Comparison of ENCODE assay signal across 8 mouse cellular contexts in the genomic region with DNA sequence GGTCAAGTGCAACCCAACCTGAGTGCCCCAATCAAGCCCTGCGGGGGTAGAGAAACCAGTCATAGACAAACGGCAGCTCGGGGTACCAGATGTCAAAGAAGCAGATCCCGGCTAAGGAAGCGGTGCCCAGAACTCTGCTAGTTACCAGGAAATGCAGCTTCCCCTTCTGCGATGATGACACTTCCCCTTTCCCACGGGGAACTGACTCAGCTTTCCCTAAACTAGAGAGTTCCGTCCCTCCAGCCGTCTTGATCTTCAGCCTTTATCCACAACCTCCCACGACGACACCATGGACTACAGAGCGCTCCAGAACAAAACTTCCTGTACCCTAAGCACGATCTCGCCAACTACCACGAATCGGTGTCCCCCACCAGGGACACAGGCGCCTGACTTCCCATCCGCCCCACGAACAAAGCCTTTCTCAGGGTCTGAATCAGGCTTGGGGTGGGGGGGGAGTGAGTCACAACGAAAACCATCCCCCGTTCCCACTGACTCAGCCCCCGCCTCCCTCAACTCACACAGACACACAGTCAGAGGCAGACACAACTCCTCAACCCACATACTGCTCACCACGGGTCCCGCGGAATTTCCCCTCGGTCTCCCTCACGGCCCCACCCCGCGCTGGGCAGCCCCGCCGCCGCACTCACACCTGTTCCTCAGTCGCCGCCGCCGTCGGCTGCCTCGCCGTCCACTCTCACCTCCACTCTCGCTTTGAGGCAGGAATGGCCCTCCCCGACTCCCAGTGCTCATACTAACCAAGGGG. TPM values are rescaled to one million over a fixed set of nuclear protein-coding genes. Genes with fewer than 3 reads are reported as not detected.
DNase-seq lines count a peak whose midpoint lies in the region; ATAC-seq and TF ChIP-seq lines count a peak whose summit lies in the region.

No protein-coding gene starts in this region.

- H3K4me1 ChIP-seq in cerebellum, adult 2 months (ENCODE audit: control insufficient read depth, insufficient read depth, low read length), result peaks cover 16% of the 10 kb centered on the region; the same call in 1 of the 2 replicates
- peaks cover 72% of the 10 kb centered on the region for H3K4me1 ChIP-seq in hindbrain, embryonic 15.5 days (replicated peaks)
- H3K4me1 ChIP-seq in limb, embryonic 11.5 days (ENCODE audit: control insufficient read depth, insufficient read depth, low read length), result peaks cover 41% of the 10 kb centered on the region
- H3K4me1 ChIP-seq in midbrain, embryonic 10.5 days, result peaks cover 85% of the 10 kb centered on the region

- no peaks in the 10 kb centered on the region for H3K27me3 ChIP-seq in cerebellum, adult 2 months (ENCODE audit: control insufficient read depth, insufficient read depth, low read length)
- H3K27me3 ChIP-seq in hindbrain, embryonic 15.5 days, result no peaks in the 10 kb centered on the region
- H3K27me3 ChIP-seq in limb, embryonic 11.5 days (ENCODE audit: control insufficient read depth, insufficient read depth, low read length), result no peaks in the 10 kb centered on the region
- H3K27me3 ChIP-seq in midbrain, embryonic 10.5 days (ENCODE audit: low read depth, poor library complexity, severe bottlenecking), result no peaks in the 10 kb centered on the region

- peaks cover 33% of the 10 kb centered on the region for H3K36me3 ChIP-seq in hindbrain, embryonic 15.5 days
- H3K36me3 ChIP-seq in limb, embryonic 11.5 days (ENCODE audit: control insufficient read depth, insufficient read depth, low read length), result peaks cover 19% of the 10 kb centered on the region
- H3K36me3 ChIP-seq in midbrain, embryonic 10.5 days, result peaks cover 44% of the 10 kb centered on the region

- WGBS in cerebellum, adult 2 months, result under 1% methylated on average over 41 of the region's 41 CpGs
- WGBS in hindbrain, embryonic 15.5 days, result under 1% methylated on average over 41 of the region's 41 CpGs
- WGBS in limb, embryonic 11.5 days, result under 1% methylated on average over 41 of the region's 41 CpGs
- WGBS in midbrain, embryonic 10.5 days, result 1% methylated on average over 41 of the region's 41 CpGs

- peak overlapping the region; percentile 73 for H3K9ac ChIP-seq in hindbrain, embryonic 15.5 days
- H3K9ac ChIP-seq in limb, embryonic 11.5 days (ENCODE audit: low read length), result peak overlapping the region; percentile 89

- peak overlapping the region; percentile 70 for H3K4me3 ChIP-seq in cerebellum, adult 2 months (replicated peaks; ENCODE audit: insufficient read depth, low read depth, low read length)
- H3K4me3 ChIP-seq in hindbrain, embryonic 15.5 days, result peak overlapping the region; percentile 65
- H3K4me3 ChIP-seq in limb, embryonic 11.5 days (ENCODE audit: low read depth, low read length), result peak overlapping the region; percentile 86
- H3K4me3 ChIP-seq in midbrain, embryonic 10.5 days, result peak overlapping the region; percentile 93

- TF ChIP-seq CTCF in cerebellum, adult 2 months (IDR thresholded peaks at IDR 0.05; ENCODE audit: borderline replicate concordance, insufficient read depth, low read depth, low read length), result no peak

- no peak for DNase-seq in cerebellum, adult 2 months
- DNase-seq in cerebellum, adult 8-10 months, result no peak
- peak; percentile 72 for DNase-seq in adrenal gland, postnatal 25 days
- DNase-seq in gastrocnemius, adult 18-20 months (ENCODE audit: low spot score), result peak; percentile 66
- DNase-seq in limb, embryonic 11.5 days (ENCODE audit: low spot score), result peak; percentile 57
- peak; percentile 41 for DNase-seq in midbrain, embryonic 10.5 days (ENCODE audit: low spot score)
- DNase-seq in spleen, postnatal 4 days (ENCODE audit: low spot score in 2 of 2), result peak; percentile 62 to 86

- peak; percentile 2; the same call in 1 of the 2 replicates for ATAC-seq in hindbrain, embryonic 15.5 days (ENCODE audit: low FRiP score, low read depth)
- peak; percentile 0; the same call in 1 of the 2 replicates for ATAC-seq in limb, embryonic 11.5 days (ENCODE audit: insufficient number of reproducible peaks, low FRiP score, low TSS enrichment, low read depth)

- H3K4me2 ChIP-seq in hindbrain, embryonic 15.5 days, result peak overlapping the region; percentile 96
- peak overlapping the region; percentile 98 for H3K4me2 ChIP-seq in limb, embryonic 11.5 days (ENCODE audit: low read depth, severe bottlenecking)

- no peaks in the 10 kb centered on the region for H3K9me3 ChIP-seq in hindbrain, embryonic 15.5 days
- no peaks in the 10 kb centered on the region for H3K9me3 ChIP-seq in limb, embryonic 11.5 days (ENCODE audit: control insufficient read depth, low read length)
- no peaks in the 10 kb centered on the region for H3K9me3 ChIP-seq in midbrain, embryonic 10.5 days (replicated peaks)

- H3K27ac ChIP-seq in cerebellum, adult 2 months (ENCODE audit: insufficient read depth, low read length), result peak overlapping the region; percentile 49
- peak overlapping the region; percentile 91 for H3K27ac ChIP-seq in hindbrain, embryonic 15.5 days (replicated peaks)
- H3K27ac ChIP-seq in limb, embryonic 11.5 days (replicated peaks; ENCODE audit: low read depth, low read length), result peak overlapping the region; percentile 75
- peak overlapping the region; percentile 99 for H3K27ac ChIP-seq in midbrain, embryonic 10.5 days (replicated peaks)

- TF ChIP-seq POLR2A in cerebellum, adult 2 months (IDR thresholded peaks at IDR 0.05; ENCODE audit: borderline replicate concordance, insufficient read depth, low read length), result no peak

RNA-seq across cellular contexts. Expression of a gene that starts 3.0 kb away (rescaled TPM):
- polyA plus RNA-seq in cerebellum, adult 2 months (2012; rRNA removed), result 14.0 and 16.5 TPM in 2 replicates
- 45.1 and 46.2 TPM in 2 replicates for total RNA-seq in adrenal gland, postnatal 25 days (2021)
- total RNA-seq in gastrocnemius, adult 18-20 months (2021), result 10 to 100 TPM; 19.6 to 22.0 TPM
- 33.7 and 34.9 TPM in 2 replicates for polyA plus RNA-seq in hindbrain, embryonic 15.5 days (2015; fragmentation: Nextera tagmentation; extraction: Ambion mirVana)
- 42.4 and 44.5 TPM in 2 replicates for polyA plus RNA-seq in limb, embryonic 11.5 days (2014; fragmentation: Nextera tagmentation; extraction: Ambion mirVana)
- polyA plus RNA-seq in midbrain, embryonic 10.5 days (2016; fragmentation: Nextera tagmentation; extraction: Ambion mirVana), result 31.8 and 37.1 TPM in 2 replicates

RNA-seq across cellular contexts. Expression of a gene that starts 12.5 kb away (rescaled TPM):
- 5.7 and 6.0 TPM in 2 replicates for polyA plus RNA-seq in cerebellum, adult 2 months (2012; rRNA removed)
- 13.9 and 16.9 TPM in 2 replicates for total RNA-seq in adrenal gland, postnatal 25 days (2021)
- total RNA-seq in gastrocnemius, adult 18-20 months (2021), result 1 to 10 TPM; 2.6 to 4.1 TPM
- polyA plus RNA-seq in hindbrain, embryonic 15.5 days (2015; fragmentation: Nextera tagmentation; extraction: Ambion mirVana), result 6.8 and 7.2 TPM in 2 replicates
- 22.7 and 23.6 TPM in 2 replicates for polyA plus RNA-seq in limb, embryonic 11.5 days (2014; fragmentation: Nextera tagmentation; extraction: Ambion mirVana)
- 16.9 and 21.4 TPM in 2 replicates for polyA plus RNA-seq in midbrain, embryonic 10.5 days (2016; fragmentation: Nextera tagmentation; extraction: Ambion mirVana)

RNA-seq across cellular contexts. Expression of a gene that starts 15.1 kb away (rescaled TPM):
- polyA plus RNA-seq in cerebellum, adult 2 months (2012; rRNA removed), result 40.2 and 41.9 TPM in 2 replicates
- 43.5 and 51.0 TPM in 2 replicates for total RNA-seq in adrenal gland, postnatal 25 days (2021)
- total RNA-seq in gastrocnemius, adult 18-20 months (2021), result 10 to 100 TPM; 29.3 to 33.0 TPM
- 30.6 and 33.5 TPM in 2 replicates for polyA plus RNA-seq in hindbrain, embryonic 15.5 days (2015; fragmentation: Nextera tagmentation; extraction: Ambion mirVana)
- 29.2 and 37.0 TPM in 2 replicates for polyA plus RNA-seq in limb, embryonic 11.5 days (2014; fragmentation: Nextera tagmentation; extraction: Ambion mirVana)
- polyA plus RNA-seq in midbrain, embryonic 10.5 days (2016; fragmentation: Nextera tagmentation; extraction: Ambion mirVana), result 50.4 and 57.3 TPM in 2 replicates

RNA-seq across cellular contexts. Expression of a gene that starts 15.2 kb away (rescaled TPM):
- 193 and 200 TPM in 2 replicates for polyA plus RNA-seq in cerebellum, adult 2 months (2012; rRNA removed)
- total RNA-seq in adrenal gland, postnatal 25 days (2021), result 127 and 149 TPM in 2 replicates
- total RNA-seq in gastrocnemius, adult 18-20 months (2021), result 10 to 100 TPM; 70.5 to 72.1 TPM
- 109 and 121 TPM in 2 replicates for polyA plus RNA-seq in hindbrain, embryonic 15.5 days (2015; fragmentation: Nextera tagmentation; extraction: Ambion mirVana)
- polyA plus RNA-seq in limb, embryonic 11.5 days (2014; fragmentation: Nextera tagmentation; extraction: Ambion mirVana), result 129 and 141 TPM in 2 replicates
- 145 and 146 TPM in 2 replicates for polyA plus RNA-seq in midbrain, embryonic 10.5 days (2016; fragmentation: Nextera tagmentation; extraction: Ambion mirVana)

RNA-seq across cellular contexts. Expression of a gene that starts 41.3 kb away (rescaled TPM):
- 111 and 115 TPM in 2 replicates for polyA plus RNA-seq in cerebellum, adult 2 months (2012; rRNA removed)
- 105 and 111 TPM in 2 replicates for total RNA-seq in adrenal gland, postnatal 25 days (2021)
- total RNA-seq in gastrocnemius, adult 18-20 months (2021), result 1 to 10 TPM; 5.7 to 7.9 TPM
- 83.5 and 83.7 TPM in 2 replicates for polyA plus RNA-seq in hindbrain, embryonic 15.5 days (2015; fragmentation: Nextera tagmentation; extraction: Ambion mirVana)
- polyA plus RNA-seq in limb, embryonic 11.5 days (2014; fragmentation: Nextera tagmentation; extraction: Ambion mirVana), result 58.6 and 68.0 TPM in 2 replicates
- polyA plus RNA-seq in midbrain, embryonic 10.5 days (2016; fragmentation: Nextera tagmentation; extraction: Ambion mirVana), result 41.7 and 50.6 TPM in 2 replicates

Comparison
In these comparisons a context has a peak if more than half of its experiments do, and no peak if none do; other contexts are left out.
1. DNase-seq: peak in adrenal gland, postnatal 25 days (single experiment), gastrocnemius, adult 18-20 months (single experiment), limb, embryonic 11.5 days (single experiment), midbrain, embryonic 10.5 days (single experiment) and spleen, postnatal 4 days (2 of 2); none in cerebellum, adult 2 months (0 of 2) and cerebellum, adult 8-10 months (single experiment).
2. H3K27ac ChIP-seq: peak in every context shown above with its lines; median percentile 99 in midbrain, embryonic 10.5 days; 91 in hindbrain, embryonic 15.5 days; 75 in limb, embryonic 11.5 days; 49 in cerebellum, adult 2 months.
3. Peak in every context shown above with its lines, with median percentiles within 50 percentile points of each other: H3K4me3 ChIP-seq.